Mouse (Mus musculus) adrenal gland, postnatal 14 days (tissue): ENCODE results near the gene Akr1c12. TPM values are rescaled to one million over a fixed set of nuclear protein-coding genes. Genes with fewer than 3 reads are reported as not detected.
"Not testable (repeated sequence)": the region's sequence is repeated elsewhere in the genome, so short reads cannot be mapped to it uniquely, and the experiment has no call there.

Source experiments
- DNase-seq: peaks from one replicate; pipeline ENCODE4 v3.0.0; 2021; ENCODE audit warnings: mixed read lengths
- long read RNA-seq, 2 experiments: library from polyadenylated mRNA; stranded (forward); transcript quantifications; one replicate each; pipeline ENCODE4 v2.0.0; 2021
- total RNA-seq: library from RNA; stranded (reverse); gene quantifications from 2 replicates; pipeline ENCODE4 v1.2.3, GENCODE M21; 2021

Gene Akr1c12
- total RNA-seq = 0.34 and 3.4 TPM in 2 replicates
- long read RNA-seq, experiment 1 = 0 reads
- long read RNA-seq, experiment 2, partial matches to known transcripts = 1 of 3 reads
- long read RNA-seq, experiment 2, other reads (novel, unspliced or antisense) = 1 of 3 reads

GRCm38 (mm10) chr13:4279284-4279683 is at the start of gene Akr1c12:
Gene Akr1c12 (minus strand): TSS chr13:4279433.
- DNase-seq = no peak

GRCm38 (mm10) chr13:4318773-4319172 is 39.5 kb upstream of the Akr1c12 start:
- no peak for DNase-seq

DNA sequence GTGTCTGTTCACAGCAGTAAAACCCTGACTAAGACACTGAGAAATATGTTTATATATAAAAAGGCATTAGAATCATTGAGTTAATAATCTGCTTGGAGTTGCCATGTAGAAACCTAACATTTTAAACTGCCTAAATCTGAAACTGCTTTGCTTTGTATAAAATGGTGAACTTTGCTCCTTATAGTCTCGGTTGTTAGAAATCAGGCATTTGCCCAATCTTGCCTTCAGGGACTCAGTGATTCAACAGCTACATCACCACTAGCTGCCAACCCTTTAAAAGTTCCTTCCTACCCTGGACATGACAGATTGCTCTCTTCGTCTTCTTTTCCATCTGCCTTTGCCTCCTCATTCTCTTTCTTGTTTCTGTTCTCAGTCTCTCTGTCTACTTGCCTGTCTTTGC is 34.7 kb upstream of the Akr1c12 start:
- no peak for DNase-seq

- no peak for DNase-seq
These were observed 25.8 kb upstream of the Akr1c12 start for GRCm38 (mm10) chr13:4304861-4305565.

DNA sequence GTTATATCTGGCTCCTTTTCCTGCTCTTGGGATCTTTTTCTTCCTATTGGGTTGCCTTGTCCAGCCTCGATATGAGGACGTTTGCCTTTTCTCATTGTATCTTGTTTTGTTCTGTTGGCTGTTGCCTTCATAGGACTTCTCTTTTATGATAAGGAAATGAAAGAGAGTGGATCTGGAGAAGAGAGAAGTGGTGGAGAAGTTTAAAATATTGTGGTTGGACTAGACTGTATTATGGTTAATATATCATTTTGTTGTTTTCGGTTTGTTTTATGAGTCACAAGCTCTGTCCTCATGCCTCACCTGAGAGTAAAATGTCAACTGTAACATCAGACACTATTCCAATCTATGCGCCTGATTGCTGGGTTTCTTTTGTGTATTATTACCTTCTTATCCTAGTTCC is 17.8 kb upstream of the Akr1c12 start:
- DNase-seq = no peak

DNA sequence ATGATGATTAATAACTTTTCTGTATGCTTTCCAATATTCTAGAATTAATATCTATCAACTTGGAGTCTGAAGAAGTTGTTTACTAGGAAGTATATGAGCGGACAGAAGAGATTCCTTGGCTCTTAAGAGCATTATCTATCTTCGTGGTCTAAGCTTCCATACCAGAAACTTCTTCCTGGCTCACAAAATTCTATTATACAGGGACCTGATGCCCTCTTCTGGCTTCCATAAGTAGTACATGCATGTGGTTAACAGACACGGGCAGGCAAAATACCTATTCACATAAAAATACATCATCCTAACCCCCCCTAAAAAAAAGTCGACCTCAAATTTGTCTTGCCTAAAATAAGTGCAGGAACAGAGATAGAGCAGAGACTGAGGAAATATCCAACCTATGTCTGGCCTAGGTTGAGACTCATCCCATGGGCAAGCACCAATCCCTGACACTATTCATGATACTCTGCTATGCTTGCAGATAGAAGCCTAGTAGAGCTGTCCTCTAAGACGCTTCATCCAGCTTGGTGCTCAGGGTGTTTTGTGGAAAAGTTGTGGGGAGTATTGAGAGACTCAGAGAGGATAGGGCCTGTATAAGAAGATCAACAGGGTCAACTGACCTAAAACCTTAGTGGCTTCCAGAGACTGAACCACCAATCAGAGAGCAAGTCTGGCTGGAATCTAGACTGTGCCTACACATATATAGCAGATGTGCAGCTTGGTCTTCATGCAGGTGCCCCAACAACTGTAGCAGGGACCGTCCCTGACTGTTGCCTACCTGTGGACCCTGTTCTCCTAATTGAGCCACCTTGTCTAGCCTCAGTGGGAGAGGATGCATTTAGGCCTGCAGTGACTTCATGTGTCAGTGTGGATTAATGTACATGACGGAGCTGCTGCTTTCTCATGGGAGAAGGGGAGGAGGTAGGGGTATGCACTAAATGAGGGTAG is 2.5 kb upstream of the Akr1c12 start:
- DNase-seq = peak; percentile 42

DNA sequence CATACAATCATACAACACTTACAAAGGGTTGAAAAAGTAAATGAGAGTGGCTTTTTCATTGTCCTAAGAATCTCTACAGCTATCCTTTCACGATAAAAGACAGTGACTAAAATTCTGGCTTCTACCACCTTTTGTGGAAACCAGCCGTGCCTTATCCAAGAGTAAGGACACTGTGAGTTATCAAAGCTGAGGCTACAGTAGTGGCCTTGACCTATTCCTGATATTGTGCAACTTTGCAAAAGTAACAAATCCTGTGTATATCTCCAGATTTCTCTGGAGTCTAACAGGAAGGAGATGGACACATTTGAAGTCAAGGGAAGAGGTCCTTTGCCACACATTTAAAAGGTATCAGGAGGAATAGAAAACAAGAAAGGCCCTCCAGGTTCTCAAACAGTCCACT is 1.7 kb downstream of the Akr1c12 start:
- DNase-seq = peak; percentile 8

DNA sequence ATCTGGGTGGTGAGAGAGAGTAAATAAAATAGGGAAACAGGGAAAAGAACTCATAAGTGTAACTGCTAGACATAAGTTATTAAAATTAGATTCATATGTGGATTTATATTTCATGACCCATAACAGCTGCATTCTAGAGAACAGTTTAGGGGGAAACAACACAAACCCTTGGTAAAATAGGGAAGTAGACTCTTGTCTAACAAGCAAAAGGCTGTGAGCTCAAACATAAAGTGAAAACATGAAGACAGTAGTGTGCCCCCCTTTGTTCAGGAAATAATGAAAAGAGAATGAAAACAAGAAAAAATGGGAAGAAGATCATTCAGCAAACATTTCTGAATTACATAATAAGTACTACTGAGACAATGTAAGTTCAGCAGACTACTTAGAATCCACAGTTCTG is 8.4 kb downstream of the Akr1c12 start:
- DNase-seq = no peak

GRCm38 (mm10) chr13:4265455-4265854 is 13.8 kb downstream of the Akr1c12 start:
- not testable (repeated sequence) for DNase-seq

GRCm38 (mm10) chr13:4265047-4265446 is 14.2 kb downstream of the Akr1c12 start:
- DNase-seq = no peak

DNA sequence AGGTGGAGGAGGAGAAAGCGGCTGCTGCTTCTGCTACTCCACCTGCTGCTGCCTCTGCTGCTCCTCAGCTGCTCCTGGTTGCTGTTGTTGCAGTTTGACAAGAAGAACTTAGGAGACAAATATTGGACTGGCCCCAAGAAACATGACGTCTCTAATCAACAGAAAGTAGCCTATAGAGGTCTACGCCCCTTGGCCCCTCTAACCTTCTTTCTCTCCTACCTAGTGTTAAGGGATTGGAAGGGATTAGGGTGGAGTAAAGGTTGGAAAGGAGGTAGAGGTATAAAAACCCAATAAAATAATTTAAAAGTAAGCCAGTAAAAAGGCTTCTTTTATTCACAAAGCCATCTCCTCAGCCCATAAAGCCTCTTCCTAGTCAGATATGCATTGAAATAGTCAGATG is 14.6 kb downstream of the Akr1c12 start:
- no peak for DNase-seq

DNA sequence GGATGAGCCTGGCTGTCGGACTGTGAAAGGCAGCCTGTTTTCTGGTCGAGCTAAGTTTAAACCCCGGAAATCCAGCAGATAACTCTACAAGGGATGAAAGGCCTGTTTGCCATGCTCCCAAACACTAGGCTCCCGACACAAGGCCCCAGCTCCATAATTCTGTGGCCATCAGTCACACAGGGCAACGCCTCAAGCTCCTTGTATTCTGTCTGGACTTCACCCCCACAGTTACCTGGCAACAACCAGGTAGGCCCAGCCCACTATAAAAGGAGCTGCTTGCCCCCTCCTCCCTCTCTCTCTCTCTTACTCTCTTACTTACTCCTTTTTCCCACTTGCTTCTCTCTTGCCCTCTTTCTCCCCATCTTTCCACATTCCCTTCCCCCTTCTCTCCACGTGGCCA is 21.9 kb downstream of the Akr1c12 start:
- no peak for DNase-seq

DNA sequence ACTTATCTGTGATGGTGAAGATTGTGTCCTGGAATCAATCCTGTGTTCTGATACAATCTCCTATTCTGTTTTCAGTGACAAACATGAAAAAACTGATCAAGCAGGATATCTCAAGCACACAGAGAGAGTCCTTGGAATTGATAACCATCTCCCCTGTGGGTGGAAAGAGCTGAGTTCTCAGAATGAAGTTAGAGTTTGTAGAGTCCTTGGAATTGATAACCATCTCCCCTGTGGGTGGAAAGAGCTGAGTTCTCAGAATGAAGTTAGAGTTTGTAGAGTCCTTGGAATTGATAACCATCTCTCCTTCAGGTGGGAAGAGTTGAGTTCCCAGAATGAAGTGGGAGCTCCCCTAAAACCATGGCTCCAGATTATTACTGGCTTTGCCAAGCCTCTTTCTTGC is 22.3 kb downstream of the Akr1c12 start:
- not testable (repeated sequence) for DNase-seq

GRCm38 (mm10) chr13:4249347-4249746 is 29.9 kb downstream of the Akr1c12 start:
- no peak for DNase-seq

DNA sequence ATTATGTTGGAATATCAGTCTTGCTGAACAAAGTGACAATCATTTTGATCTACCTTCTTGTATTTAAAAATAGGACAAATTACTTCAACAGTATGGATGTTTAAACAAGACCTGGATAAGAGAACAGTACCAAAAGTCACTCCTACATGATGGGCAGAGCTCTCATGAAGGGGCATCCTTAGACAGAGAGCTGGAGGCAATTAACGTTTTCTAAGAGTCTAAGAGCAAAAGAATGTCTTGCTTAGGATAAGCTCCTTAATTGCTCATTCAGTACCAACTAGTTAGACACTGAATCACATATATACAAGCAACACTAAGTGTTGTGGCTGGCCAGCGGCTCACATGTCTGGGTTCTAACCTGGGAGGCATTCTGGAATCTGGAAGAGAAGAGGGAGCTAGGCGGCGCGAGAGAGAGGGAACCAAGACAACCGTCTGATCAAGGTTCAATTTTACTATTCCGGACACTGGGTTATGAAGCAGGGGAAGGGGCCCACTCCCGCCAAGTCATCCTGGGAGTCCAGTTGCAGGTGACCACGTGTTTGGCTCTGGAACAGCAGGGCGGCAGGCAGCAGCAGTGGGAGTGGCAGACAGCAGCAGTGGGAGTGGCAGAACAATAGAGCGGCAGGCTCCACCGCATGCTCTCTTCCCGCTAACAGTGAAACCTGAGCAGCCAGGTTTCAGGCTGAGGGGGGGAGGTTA is 34.2 kb downstream of the Akr1c12 start:
- peak; percentile 20 for DNase-seq

GRCm38 (mm10) chr13:4233536-4234172 is 45.6 kb downstream of the Akr1c12 start:
- no peak for DNase-seq

DNA sequence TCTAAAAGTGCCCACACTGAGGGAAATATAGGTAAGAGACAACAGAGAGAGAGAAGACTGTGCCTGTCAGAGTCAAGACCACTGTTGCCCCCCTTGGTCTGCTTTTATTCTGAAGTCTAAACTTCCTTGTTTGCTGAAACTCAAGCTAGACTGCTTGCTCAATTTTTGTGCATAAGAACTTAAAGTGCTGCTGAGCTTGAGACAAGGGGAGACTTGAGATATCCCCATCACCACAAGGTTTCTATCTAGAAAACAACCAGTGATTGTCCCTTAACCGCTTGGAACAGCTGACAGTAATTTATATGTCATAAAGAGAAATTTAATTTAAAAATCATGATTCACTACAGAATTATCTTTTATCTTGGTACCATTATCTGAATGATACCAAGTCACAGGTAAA is 46.1 kb downstream of the Akr1c12 start:
- no peak for DNase-seq

DNA sequence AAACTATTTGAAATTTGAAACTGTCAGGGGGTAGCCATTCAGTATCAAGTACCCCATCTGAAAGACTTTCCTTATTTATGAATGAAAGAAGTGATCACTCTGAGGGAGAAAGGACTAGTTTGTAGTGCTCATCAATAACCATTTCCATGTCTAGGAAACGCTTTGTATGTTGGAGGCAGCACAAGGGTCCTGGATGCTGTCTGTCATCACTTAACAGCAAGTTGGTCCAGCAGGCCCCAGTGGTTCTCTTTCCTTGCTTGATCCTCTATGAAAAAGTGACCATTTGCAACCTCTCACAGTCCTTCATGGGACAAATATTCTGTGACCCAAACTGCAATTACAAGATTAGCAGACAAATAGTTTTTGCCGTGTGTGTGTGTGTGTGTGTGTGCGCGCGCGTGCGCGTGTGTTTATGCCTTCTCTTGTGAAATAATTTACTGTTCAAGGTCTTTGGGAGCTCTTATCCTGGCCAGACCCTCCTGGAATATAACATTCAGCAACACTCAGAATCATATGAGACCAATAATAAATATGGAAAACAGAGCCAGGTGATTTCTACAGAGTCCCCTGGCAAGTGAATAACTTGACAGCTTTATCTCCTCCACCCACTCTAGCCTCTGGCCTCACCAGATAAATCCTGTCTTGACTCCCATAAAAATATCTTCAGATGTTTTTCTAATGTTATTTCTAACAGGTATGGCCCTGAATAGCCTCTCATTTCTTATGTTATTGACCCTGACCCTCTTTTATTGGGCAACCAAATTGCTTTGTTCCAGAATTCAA is 48.2 kb downstream of the Akr1c12 start:
- DNase-seq = no peak

DNA sequence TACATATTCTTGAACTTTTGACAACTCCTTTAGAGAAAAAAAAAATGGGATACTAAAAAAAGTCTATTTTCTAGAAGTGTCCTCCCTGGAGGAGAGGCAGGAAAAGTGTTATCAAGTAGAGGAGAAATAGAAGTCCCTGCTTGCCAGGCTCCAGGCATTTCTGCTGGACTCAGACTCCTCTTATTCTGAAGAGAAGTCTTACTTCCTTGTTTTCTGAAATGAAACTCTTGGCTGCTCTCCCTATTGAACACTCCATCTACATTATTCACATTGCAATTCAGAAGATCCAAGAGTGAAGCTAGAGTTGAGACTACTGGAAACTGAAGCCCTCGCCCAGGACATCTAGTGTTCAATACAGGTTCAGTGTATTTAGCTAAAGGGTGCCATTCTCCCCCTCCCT is 50.8 kb downstream of the Akr1c12 start, which contains the start of gene Akr1c19:
Akr1c19 (plus strand) TSS at position 260 of the 400 bp plus-strand sequence.
- no peak for DNase-seq
